Mouse (Mus musculus) thymus, adult 2 months (tissue): ENCODE results near the gene Psmd5.

Experiments used
- CTCF ChIP-seq: fragments of 200-500 bp; IDR thresholded peaks from 2 replicates; pipeline ENCODE4 v1.5.1; 2012; ENCODE audit warnings: mild to moderate bottlenecking, control low read depth, low read length, moderate library complexity, borderline replicate concordance; ENCODE audit not compliant: control insufficient read depth, poor library complexity, insufficient read depth; ENCODE audit errors: extremely low read depth
- POLR2A ChIP-seq: fragments of 200-500 bp; IDR thresholded peaks from 2 replicates; pipeline ENCODE4 v1.6.1; 2012; ENCODE audit warnings: mild to moderate bottlenecking, low read length, control low read depth, moderate library complexity; ENCODE audit not compliant: control insufficient read depth, poor library complexity, insufficient read depth; ENCODE audit errors: extremely low read depth

DNA sequence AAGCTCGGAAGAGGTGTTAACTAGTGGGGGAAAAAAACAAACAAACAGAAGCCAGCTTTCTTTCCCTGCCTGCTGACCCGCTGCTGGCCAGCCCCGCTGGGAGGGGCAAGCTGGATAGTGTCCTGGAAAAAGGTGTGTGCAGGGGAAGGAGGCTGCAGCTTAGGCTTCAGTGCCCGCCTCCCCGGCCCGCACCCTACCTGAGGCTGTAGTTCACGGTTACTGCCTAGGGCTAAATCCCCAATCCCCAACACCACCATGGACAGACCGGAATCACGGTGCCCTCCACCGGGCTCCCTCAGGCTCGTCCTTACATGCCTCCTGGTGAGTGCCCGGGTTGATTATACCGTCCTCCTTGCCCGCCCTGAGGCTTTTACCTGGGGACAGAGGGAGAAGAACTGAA lies 497 bp downstream of the Psmd5 start, which contains the start of gene Cutal:
- TF ChIP-seq CTCF (no peak), POLR2A (no peak)
